Mouse (Mus musculus) induced T-regulatory cell, adult 2 months (primary cell): ENCODE results near the gene Fads2.

ENCODE experiments used
- DNase-seq: peaks from one replicate; pipeline ENCODE4 v3.0.0-alpha.2; 2012; ENCODE audit warnings: low read depth

The Fads2 gene

GRCm38 (mm10) chr19:10061624-10062023, 39.9 kb downstream of the Fads2 start:
- no peak for DNase-seq

GRCm38 (mm10) chr19:10060783-10061590, 40.6 kb downstream of the Fads2 start:
- no peak for DNase-seq

GRCm38 (mm10) chr19:10059911-10060567, 41.5 kb downstream of the Fads2 start:
- DNase-seq, result peak; percentile 32

- DNase-seq, result no peak
Measured at GRCm38 (mm10) chr19:10058876-10059427, 42.6 kb downstream of the Fads2 start.

GRCm38 (mm10) chr19:10058352-10058825, 43.2 kb downstream of the Fads2 start:
- no peak for DNase-seq

GRCm38 (mm10) chr19:10057486-10058351, 43.8 kb downstream of the Fads2 start:
- DNase-seq, result no peak

GRCm38 (mm10) chr19:10056686-10057085, 44.9 kb downstream of the Fads2 start:
- DNase-seq, result no peak

GRCm38 (mm10) chr19:10055783-10056660, 45.5 kb downstream of the Fads2 start:
- no peak for DNase-seq

- no peak for DNase-seq
Measured at GRCm38 (mm10) chr19:10055261-10055660, 46.3 kb downstream of the Fads2 start.

- DNase-seq, result no peak
Measured at GRCm38 (mm10) chr19:10054361-10055075, 47.0 kb downstream of the Fads2 start.

- no peak for DNase-seq
Measured at GRCm38 (mm10) chr19:10053692-10054260, 47.8 kb downstream of the Fads2 start.

GRCm38 (mm10) chr19:10052698-10053097, 48.8 kb downstream of the Fads2 start:
- no peak for DNase-seq

- DNase-seq, result no peak
Measured at GRCm38 (mm10) chr19:10050438-10050837, 51.1 kb downstream of the Fads2 start.

GRCm38 (mm10) chr19:10049533-10049932, 52.0 kb downstream of the Fads2 start:
- DNase-seq, result no peak

GRCm38 (mm10) chr19:10046983-10047382, 54.6 kb downstream of the Fads2 start:
- no peak for DNase-seq

- no peak for DNase-seq
Measured at GRCm38 (mm10) chr19:10046346-10046745, 55.2 kb downstream of the Fads2 start.

GRCm38 (mm10) chr19:10045707-10046106, 55.8 kb downstream of the Fads2 start:
- DNase-seq, result no peak

- DNase-seq, result no peak
Measured at GRCm38 (mm10) chr19:10043643-10044042, 57.9 kb downstream of the Fads2 start.

- no peak for DNase-seq
Measured at GRCm38 (mm10) chr19:10042816-10043215, 58.7 kb downstream of the Fads2 start.

GRCm38 (mm10) chr19:10042232-10042631, 59.3 kb downstream of the Fads2 start:
- DNase-seq, result no peak
